Mouse (Mus musculus) effector memory CD4-positive, alpha-beta T cell, adult 7 months (primary cell): ENCODE data around the gene Ankrd39. TPM values are rescaled to one million over a fixed set of nuclear protein-coding genes. Genes with fewer than 3 reads are reported as not detected.

ENCODE experiments used
- polyA plus RNA-seq: library from polyadenylated mRNA; unstranded; fragments of 100-300 nt; shearing (Covaris generic); gene quantifications from one replicate; pipeline ENCODE4 v1.2.1, GENCODE M21; 2017

The Ankrd39 gene
- polyA plus RNA-seq = 23.1 TPM

GRCm38 (mm10) chr1:36546888-36547471, at the start of gene Ankrd39:
TSS of gene Ankrd39 (minus strand) at chr1:36547445.

GRCm38 (mm10) chr1:36558031-36558993, 11.1 kb upstream of the Ankrd39 start, which contains the start of gene Sema4c:
TSS of gene Sema4c (minus strand) at chr1:36558349.

GRCm38 (mm10) chr1:36539186-36539585, 8.1 kb downstream of the Ankrd39 start, which contains the start of gene Gm42417:
TSS of gene Gm42417 (minus strand) at chr1:36539429.

GRCm38 (mm10) chr1:36536783-36537182, 10.5 kb downstream of the Ankrd39 start, which contains the start of gene Ankrd23:
TSS of gene Ankrd23 (minus strand) at chr1:36536883.

GRCm38 (mm10) chr1:36511289-36512021, 35.8 kb downstream of the Ankrd39 start, which contains the start of gene Cnnm3:
TSS of gene Cnnm3 (plus strand) at chr1:36511867.

Other genes with a start within 250 kb of the Ankrd39 start
- gene Arid5a, start 239.7 kb downstream of the Ankrd39 start, polyA plus RNA-seq = 674 TPM
- 65.8 TPM for gene Kansl3, start 178.3 kb downstream of the Ankrd39 start, polyA plus RNA-seq
- gene Fer1l5, start 175.2 kb downstream of the Ankrd39 start, polyA plus RNA-seq = 1.0 TPM
- gene Lman2l, start 102.2 kb downstream of the Ankrd39 start, polyA plus RNA-seq = 23.5 TPM
- gene Cnnm4, start 75.8 kb downstream of the Ankrd39 start, polyA plus RNA-seq = 6.1 TPM
- 25.3 TPM for gene Cnnm3, start 35.6 kb downstream of the Ankrd39 start, polyA plus RNA-seq
- gene Ankrd23, start 10.6 kb downstream of the Ankrd39 start, polyA plus RNA-seq = 14.7 TPM
- 1.9 TPM for gene Gm42417, start 8.0 kb downstream of the Ankrd39 start, polyA plus RNA-seq
- gene Sema4c, start 10.9 kb upstream of the Ankrd39 start, polyA plus RNA-seq = 0.78 TPM
- 0.23 TPM for gene Fam178b, start 135.7 kb upstream of the Ankrd39 start, polyA plus RNA-seq
- 424 TPM for gene Cox5b, start 144.0 kb upstream of the Ankrd39 start, polyA plus RNA-seq
- gene 4933424G06Rik, start 162.7 kb upstream of the Ankrd39 start, polyA plus RNA-seq = not detected
- gene Actr1b, start 167.0 kb upstream of the Ankrd39 start, polyA plus RNA-seq = 62.8 TPM
- gene Zap70, start 214.4 kb upstream of the Ankrd39 start, polyA plus RNA-seq = 160 TPM